Mouse (Mus musculus) hematopoietic stem cell, adult 5-6 weeks (primary cell): ENCODE results near the gene Ntn5. TPM values are rescaled to one million over a fixed set of nuclear protein-coding genes. Genes with fewer than 3 reads are reported as not detected.

Source experiments
- ATAC-seq, 2 experiments: fragments of 125-278 bp in 1 of 2; replicated peaks in 1 of 2; 2 replicates each; pipeline ENCODE4 v1.8.0; 2016 to 2017; ENCODE audit warnings: inconsistent platforms in 2 of 2, mild to moderate bottlenecking in 2 of 2, moderate number of reproducible peaks in 2 of 2, low read depth in 1 of 2, moderate TSS enrichment in 1 of 2; ENCODE audit not compliant: low FRiP score in 2 of 2, poor library complexity in 2 of 2, severe bottlenecking in 2 of 2, insufficient read depth in 1 of 2, low TSS enrichment in 1 of 2
- total RNA-seq: library from RNA; stranded (forward); fragments of 172-1452, 232-1000 nt; gene quantifications from 2 replicates; pipeline ENCODE4 v1.2.3, GENCODE M21; 2017

Gene Ntn5
- total RNA-seq, 1 experiment from 2014 or later, result not detected

- ATAC-seq, result peak; percentile 8 to 18; a peak in 3 of 4 replicates
These were observed 33.4 kb downstream of the Ntn5 start for GRCm38 (mm10) chr7:45716952-45717917.

- ATAC-seq, result peak; percentile 63 to 73
These were observed 34.1 kb downstream of the Ntn5 start, which contains the start of gene Sphk2 for GRCm38 (mm10) chr7:45717918-45718297. Gene Sphk2, minus strand, starts transcription at chr7:45718002.

DNA sequence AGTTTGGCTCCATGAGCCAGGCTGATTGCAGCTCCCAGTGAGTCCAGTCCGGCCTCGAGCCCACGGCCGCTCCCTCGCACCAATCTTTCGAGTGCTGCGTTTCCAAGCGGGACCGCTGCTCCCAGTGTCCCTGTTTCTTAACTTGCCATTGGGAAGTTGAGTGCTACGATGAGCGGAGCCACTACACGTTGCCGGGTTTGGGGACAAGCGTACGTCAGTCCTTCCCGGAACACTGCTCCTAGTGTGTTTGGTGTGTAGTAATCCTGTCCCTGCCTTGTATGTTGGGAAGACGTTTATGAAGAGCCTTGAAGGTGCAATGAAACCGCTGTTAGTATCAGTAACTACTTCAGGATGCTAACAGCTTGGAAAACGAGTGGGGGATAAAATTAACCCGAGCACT is 34.5 kb downstream of the Ntn5 start:
- no peak for ATAC-seq

DNA sequence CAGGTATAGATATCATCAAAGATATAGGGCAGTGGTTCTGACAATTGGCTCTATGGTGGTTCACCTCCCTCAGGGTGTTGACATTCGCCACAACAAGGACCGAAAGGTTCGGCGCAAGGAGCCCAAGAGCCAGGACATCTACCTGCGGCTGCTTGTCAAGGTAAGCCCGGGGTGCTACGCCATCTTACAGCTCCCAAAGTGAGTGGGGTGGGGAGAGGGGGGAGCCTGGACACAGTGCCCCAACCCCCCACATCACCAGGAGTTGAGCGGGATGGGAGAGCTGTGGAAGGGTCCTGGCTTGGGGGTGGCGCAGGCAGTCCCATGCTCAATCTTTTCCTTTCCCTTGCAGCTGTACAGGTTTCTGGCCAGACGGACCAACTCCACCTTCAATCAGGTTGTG is 35.4 kb downstream of the Ntn5 start:
- no peak for ATAC-seq

DNA sequence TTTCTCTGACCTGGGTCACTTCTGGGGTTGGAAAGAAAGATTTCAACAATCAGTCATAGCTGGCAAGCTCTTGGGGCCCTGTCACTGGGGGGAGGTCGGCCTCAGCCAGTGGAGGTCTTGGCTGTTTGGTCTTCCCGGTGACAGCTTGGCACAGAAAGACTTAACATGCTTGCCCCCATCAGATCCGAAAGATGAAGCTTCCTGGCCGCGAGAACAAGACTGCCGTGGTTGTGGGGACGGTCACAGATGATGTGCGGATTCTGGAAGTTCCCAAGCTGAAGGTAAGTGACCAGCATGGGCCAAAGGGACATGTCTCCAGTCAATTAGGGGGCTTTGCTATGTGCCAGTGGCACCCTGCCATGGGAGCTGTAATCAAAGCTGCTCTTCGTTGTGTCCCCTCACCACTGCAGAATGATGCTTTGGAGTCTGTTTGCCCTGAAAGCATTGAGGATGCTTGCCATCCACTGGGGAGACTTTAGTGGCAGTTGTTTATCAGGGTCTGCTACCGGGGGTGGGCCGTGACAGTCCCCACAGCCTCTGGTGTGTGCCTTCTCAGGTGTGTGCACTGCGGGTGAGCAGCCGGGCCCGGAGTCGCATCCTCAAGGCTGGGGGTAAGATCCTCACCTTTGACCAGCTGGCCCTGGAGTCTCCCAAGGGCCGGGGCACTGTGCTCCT is 36.1 kb downstream of the Ntn5 start:
- ATAC-seq, result no peak

DNA sequence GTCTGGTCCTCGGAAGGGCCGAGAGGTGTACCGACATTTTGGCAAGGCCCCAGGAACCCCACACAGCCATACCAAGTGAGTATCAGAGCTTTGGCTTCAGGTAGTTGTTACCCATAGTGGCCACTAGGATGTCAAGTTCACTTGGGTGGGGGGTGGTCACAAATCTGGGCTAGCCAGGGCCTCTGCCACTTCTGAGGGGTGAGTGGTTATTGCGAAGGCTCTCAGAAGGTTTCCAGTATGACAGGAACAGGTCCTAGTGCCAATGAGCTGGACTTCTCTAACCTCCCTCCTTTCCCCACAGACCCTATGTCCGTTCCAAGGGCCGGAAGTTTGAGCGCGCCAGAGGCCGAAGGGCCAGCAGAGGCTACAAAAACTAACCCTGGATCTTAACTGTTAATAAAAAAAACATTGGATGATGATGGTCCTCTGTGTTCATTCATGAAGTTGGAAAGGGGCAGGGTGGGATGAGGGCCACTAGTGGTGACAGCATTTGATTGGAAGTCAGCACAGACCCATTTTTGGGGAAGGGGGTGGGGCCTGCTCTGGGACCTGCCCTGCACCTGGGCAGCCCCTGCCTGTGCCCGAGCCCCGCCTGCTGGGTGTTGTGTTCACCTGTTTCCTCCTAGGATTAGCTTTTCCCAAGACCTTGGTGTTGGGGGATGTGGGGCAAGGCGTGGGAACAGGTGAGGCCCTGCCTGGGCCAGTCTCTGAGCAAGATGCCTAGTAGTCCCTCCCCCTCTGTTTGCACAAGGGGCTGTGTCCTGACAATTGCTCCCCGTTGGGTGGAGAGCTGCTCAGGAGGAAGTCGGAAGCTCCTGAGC is 36.8 kb downstream of the Ntn5 start, which contains the start of gene Fam83e:
TSS of gene Fam83e (plus strand) at position 800 of the 821 bp plus-strand sequence.
- no peak for ATAC-seq

- no peak for ATAC-seq
These were observed 37.4 kb downstream of the Ntn5 start for GRCm38 (mm10) chr7:45721234-45721571.

DNA sequence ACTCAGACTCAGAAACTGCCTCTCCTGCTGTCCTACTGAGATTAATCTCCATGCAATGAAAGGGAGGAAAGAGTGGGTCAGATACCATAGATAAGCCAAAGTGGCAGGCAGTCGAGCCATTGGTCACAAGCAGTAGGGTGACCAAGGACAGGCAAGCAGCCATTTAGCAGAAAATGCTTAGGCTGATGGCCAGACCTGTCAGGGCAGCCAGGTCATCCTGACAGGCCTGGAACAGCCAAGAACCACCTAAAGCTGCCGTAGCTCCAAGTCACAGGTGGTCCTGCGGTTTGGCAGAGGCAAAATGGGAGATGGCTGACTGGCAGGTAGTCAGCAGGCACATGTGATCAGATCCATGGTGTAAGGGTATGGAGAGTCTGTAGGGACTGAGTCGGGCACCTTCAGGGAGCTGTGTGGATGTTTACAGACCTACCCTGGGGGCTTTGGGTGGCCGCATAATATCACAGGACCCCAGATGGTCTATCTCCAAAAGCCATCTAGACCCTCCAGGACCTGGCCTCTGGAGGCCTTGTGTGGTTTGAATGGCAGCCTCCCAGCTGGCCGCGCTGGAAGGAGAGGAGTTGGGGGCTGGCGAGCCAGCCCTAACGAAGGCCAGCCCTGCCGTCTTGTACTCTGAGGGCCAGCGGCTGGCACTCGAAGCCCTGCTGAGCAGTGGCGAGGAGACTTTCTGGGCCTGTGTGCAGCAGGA is 38.0 kb downstream of the Ntn5 start:
- ATAC-seq, result no peak

DNA sequence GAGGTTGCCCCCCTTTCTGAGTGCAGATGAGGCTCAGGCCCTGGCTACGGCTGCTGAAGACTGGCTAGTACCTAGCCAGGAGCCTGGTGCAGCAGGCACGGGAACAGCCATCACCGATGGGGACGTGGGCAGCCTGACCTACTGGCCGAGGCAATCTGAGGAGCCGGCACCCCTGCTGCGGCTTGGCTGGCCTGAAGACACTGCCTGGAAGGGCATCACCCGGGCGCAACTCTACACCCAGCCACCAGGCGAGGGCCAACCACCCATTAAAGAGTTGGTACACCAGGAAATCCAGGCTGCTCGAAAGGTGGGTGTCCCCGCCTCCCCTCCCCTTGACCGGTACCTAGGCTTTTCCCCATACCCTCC is 38.5 kb downstream of the Ntn5 start:
- ATAC-seq, result no peak

- ATAC-seq, result no peak
These were observed 39.5 kb downstream of the Ntn5 start for GRCm38 (mm10) chr7:45723301-45723700.

GRCm38 (mm10) chr7:45723781-45724180 is 40.0 kb downstream of the Ntn5 start:
- ATAC-seq, result no peak

DNA sequence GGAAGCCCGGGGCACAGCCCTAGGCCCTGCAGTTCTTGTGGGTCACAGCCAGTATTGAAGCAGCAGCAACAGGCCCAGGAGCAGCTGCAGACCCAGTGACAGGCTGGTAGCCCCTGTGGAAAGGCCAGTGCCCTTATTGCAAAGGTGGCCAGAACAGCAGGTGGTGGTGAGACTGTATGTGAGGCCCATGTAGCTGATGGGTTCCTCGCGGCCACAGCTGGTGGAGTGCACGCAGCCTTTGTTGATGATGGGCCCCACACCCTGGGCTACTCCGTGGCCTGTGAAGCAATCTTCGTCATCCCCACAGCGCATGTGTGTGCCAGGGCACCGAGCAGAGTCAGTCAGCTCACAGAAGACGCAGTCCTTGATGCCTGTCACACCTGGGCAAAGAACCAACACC is 41.3 kb downstream of the Ntn5 start:
- no peak for ATAC-seq

DNA sequence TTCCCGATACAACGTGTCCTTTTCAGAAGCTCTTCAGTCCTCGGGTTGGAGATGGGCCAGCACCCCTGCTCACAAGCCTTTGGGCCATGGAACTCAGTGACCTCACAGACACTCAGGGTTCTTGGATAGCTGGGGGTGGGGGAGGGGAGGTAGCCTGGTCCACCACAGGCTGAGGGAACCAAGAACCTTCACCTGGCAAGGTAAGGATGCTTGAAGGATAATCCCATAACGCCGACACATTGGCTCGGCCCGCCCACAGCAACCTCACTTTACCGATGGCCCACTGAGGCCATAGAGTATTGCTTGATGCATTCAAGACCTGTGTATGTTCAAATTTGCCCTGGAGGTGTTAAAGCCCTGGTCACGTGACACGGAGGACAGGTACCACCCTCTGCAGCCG is 41.9 kb downstream of the Ntn5 start, which contains the start of gene Spaca4:
TSS of gene Spaca4 (minus strand) at position 101 of the 400 bp plus-strand sequence.
- no peak for ATAC-seq

- no peak for ATAC-seq
These were observed 42.6 kb downstream of the Ntn5 start for GRCm38 (mm10) chr7:45726419-45726818.

DNA sequence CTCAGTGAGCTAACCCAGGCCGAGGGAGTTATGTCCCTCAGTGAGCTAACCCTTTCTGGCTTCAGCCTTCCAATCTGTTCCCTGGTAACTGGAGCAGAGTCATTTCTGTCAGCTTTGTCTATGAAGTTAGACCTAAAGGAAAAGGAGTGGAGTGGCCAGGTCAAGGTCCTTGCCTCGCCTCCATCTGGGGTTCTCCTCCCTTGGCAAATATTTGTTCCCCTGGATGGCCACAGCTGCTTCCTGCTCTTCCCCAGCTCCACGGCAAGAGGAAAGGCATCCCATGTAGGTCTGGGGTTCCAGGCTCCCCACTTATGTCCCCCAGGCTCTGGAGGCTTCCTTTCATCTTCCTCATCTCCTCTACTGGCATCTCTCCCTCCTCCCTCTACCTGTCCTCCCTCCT is 43.8 kb downstream of the Ntn5 start:
- no peak for ATAC-seq

- ATAC-seq, result peak; percentile 22 to 30; a peak in 1 of 4 replicates
These were observed 47.1 kb downstream of the Ntn5 start for GRCm38 (mm10) chr7:45730727-45731431.

DNA sequence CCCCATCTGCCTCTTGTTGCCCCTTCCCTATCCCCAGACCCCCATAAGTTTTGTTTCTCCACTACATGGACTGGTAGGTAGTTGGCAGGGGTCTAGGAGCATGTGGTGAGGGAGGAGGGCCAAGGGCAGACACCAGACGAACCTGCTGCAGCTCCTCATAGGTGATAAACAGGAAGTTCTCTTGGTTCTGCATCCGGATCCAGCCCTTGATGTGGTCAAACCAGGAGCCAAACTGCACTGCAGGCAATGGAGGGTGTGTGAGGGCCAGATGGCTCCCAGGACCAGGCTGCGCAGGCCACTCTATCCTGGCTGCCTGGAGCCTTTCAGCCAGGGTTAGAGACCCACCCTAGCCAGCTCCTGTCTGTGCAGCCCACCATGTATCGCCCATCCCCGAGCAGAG is 49.7 kb downstream of the Ntn5 start:
- peak; percentile 57 to 61 for ATAC-seq
